Mouse (Mus musculus) cerebellum, adult 9-10 months (tissue): ENCODE results near the gene Cplane1.
"Not testable (repeated sequence)": the region's sequence is repeated elsewhere in the genome, so short reads cannot be mapped to it uniquely, and the experiment has no call there.

Experiments
- DNase-seq: peaks from one replicate; pipeline ENCODE4 v3.0.0; 2022

Gene Cplane1

DNA sequence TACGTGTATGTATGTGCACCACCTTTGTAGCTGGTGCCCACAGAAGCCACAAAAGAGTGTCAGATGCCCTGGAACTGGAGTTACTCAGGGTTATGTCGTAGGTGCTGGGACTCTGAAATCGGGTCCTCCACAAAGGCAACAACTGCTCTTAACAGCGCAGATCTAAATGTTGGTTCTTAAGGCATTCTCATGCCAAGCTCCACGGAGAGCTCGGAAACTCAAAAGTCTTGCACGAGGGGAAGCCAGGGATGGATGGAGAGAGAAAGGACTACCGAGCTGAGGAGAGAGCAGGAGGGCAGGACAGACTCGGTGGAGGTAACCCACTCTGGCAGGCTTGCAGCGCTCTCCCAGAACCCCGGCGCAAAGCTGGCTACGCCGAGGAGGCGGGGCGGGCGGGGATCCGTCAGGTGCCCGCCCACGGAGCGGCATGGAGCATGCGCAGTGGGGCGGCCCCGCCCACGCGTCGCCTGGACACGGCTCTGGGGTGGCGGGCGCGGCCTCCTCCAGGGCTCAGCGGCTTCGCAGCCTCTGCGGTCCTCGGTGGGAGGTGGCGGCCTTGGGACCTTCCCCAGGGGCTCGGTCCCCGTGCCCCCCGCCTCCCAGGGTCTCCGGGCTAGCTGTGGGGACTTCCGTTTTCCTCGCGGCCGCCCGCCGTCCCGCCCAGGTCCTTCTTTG lies at the start of gene Cplane1:
Cplane1 (plus strand) TSS at position 516 of the 675 bp plus-strand sequence.
- peak; percentile 92 for DNase-seq

DNA sequence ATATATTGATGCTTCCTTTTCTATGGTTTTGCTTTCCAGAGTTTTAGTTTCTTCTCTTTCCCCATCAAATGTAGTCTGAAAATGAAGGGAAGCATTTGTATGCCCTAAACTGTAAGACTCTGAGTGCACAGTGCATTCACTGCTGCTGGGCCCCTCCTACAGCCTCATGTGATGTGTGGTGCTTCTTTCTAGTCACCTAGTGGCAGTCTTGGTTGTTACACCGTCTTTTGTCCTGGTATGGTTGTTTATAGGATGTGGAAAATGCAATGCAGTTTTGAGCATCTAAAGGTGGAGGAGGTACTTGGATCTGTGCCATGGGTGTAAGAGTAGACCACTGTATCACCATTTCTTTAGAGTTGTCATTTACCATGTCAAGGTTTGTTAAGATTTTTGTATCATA lies 39.6 kb upstream of the Cplane1 start:
- no peak for DNase-seq

GRCm38 (mm10) chr15:8131268-8131667 lies 37.6 kb upstream of the Cplane1 start:
- no peak for DNase-seq

DNA sequence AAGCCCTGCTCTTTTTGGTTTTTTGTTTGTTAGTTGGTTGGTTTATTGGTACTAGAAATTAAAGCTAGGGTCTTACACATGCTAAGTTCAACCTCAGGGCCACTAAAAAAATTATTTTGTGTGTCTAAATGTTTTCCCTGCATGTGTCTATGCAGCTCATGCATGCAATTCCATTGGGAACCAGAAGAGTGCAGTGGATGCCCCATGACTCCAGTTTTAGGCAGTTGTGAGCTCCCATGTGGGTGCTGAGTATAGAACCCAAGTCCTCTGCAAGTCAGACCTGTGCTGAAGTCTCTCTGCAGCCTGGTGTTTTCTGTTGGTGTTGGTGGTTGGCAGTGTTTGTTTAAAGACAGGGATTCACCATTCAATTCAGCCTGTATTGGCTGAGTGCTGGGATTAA lies 37.1 kb upstream of the Cplane1 start:
- DNase-seq = no peak

GRCm38 (mm10) chr15:8135606-8136005 lies 33.3 kb upstream of the Cplane1 start:
- DNase-seq = no peak

DNA sequence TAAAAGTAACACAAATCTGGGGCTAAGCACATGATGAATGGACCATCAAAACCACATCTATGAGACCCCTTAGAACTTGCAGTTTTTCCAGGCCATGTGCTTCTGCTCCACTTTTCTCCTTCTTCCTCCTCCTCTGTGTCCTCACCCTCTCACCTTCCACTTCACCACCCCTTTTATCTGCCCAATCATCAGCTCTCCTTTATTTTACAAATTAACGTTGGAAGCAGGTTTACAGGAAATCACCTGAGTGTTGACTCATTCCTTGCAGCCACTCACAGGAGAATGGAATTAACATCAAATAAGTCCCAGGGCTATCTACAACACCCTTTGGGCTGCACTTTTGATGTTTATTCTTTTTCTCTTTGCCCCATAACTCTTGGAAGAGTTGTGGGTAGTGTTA lies 7.1 kb upstream of the Cplane1 start:
- DNase-seq = no peak

DNA sequence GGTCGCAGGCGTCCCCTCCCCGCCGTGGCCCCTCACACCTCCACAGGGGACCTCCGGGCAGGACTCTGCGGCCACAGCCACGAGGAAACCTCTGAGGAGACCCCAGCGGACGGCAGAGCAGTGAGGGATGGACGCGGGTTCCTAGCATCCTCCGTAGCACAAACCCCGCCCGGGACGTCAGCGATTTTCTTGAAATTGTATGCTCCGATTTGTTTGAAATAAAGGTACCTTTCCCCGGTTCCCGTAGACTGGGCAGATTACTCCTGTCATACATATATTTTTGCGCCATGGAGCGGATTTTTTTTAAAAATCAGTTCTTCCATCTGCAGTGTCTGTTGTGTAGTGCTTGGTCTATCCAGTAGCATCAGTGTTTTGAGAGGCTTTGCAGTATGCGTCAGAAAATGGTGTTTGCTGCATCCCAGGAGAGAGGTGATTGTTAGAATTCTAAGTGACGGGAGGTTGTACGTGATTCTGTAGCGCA lies 400 bp downstream of the Cplane1 start:
- DNase-seq = no peak

DNA sequence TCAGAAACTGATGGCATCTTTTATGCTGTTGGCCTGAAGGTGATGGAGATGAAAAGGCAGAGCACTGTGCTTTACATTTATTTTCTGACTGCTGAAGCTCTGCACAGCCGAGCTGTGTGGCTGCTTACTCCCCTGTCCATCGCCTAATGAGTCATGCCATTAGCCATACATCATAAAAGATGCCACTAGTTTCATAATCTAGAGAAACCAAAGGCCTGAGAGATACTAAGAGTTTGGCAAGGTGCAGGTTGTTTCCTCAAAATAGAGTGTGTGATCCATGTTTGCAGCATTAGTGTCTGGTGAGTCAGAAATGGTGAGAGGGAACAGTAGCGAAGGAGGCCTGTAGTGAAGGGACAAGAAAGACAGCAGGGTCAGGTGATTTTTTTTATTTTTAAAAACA lies 20.7 kb downstream of the Cplane1 start:
- DNase-seq = no peak

GRCm38 (mm10) chr15:8190435-8190834 lies 21.5 kb downstream of the Cplane1 start:
- no peak for DNase-seq

GRCm38 (mm10) chr15:8200317-8200716 lies 31.4 kb downstream of the Cplane1 start:
- DNase-seq = no peak

DNA sequence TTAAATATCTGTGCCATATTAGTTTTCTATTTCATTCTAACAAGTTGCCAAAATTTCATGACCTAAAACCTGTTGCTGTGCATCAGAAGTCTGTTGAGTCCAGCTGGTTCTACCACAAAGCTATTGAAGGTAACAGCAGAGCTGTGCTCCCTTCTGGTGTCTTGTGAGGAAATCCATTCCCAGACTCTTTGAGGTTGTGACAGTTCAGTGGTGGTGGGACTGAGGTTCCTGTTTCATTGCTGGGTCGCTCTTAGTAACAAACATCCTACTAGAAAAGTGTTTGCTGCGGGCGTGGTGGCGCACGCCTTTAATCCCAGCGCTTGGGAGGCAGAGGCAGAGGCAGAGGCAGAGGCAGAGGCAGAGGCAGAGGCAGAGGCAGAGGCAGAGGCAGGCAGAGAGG lies 39.5 kb downstream of the Cplane1 start:
- DNase-seq = no peak

- DNase-seq = no peak
Observed at GRCm38 (mm10) chr15:8214811-8215210, 45.9 kb downstream of the Cplane1 start.

- DNase-seq = not testable (repeated sequence)
Observed at GRCm38 (mm10) chr15:8234167-8234566, 65.3 kb downstream of the Cplane1 start.

DNA sequence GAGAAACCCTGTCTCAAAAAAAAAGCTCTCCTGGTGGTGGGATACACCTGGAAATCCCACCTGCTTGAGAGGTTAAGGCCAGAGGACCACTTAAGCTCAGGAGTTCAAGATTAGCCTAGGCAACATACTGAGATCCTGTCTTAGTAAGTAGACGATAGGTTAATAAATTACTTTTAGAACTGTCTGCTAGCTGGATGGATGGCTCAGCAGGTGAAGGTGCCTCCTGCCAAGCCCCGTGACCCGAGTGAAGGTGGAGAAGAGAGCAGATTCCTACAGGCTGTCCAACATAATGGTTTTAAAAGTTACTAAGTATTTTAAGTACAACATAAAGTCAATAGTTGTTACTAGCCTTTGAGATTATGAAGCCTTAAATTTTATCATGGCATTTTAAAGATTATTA lies 97.0 kb downstream of the Cplane1 start:
- no peak for DNase-seq

- no peak for DNase-seq
Observed at GRCm38 (mm10) chr15:8267211-8267610, 98.3 kb downstream of the Cplane1 start.

GRCm38 (mm10) chr15:8268231-8268630 lies 99.3 kb downstream of the Cplane1 start:
- DNase-seq = no peak

GRCm38 (mm10) chr15:8271952-8272351 lies 103.0 kb downstream of the Cplane1 start:
- no peak for DNase-seq

DNA sequence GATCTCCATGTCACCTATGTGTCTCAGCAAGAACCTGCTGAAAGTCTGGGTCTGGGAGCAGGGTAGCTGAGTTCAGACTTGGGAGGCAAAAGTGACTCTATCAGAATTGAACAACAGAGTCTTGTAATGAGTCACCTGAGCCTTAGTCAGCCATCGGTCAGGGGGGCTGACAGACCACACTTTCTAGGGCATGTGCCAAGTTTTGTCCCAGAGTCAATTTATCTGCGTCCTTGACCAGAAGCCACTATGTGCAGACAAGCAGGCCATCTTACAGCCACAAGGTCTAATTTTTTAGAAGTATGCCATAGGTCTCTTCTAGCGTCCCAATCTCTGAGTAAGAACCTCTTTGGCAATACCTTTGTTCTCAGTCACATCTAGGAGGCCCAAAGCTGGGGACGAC lies 109.0 kb downstream of the Cplane1 start:
- not testable (repeated sequence) for DNase-seq

DNA sequence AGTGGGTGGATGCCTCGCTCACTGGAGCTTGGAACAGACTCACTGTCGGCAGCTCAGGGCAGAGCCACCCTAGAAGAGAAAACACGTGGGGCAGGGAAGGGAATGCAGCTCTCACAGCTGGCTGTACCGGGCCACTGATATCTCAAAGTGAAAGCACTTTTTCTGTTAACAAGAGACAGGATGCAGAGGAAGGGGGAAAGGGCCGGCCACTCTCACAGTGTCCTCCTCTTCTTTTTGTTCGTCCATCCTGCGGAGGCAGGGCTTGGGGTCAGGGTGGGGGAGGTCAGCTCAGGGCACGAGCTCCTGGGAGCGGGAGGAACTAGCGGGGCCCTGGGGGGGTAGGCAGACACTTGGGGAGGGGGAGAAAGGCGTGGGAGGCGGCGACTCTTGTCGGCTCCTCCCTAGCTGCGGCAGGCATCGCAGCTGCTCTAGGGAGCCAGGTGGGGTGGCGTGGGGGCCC lies 110.4 kb downstream of the Cplane1 start:
- no peak for DNase-seq

- DNase-seq = peak; percentile 11
Observed at GRCm38 (mm10) chr15:8279929-8280610, 111.2 kb downstream of the Cplane1 start.

GRCm38 (mm10) chr15:8281701-8282100 lies 112.8 kb downstream of the Cplane1 start:
- peak; percentile 46 for DNase-seq

DNA sequence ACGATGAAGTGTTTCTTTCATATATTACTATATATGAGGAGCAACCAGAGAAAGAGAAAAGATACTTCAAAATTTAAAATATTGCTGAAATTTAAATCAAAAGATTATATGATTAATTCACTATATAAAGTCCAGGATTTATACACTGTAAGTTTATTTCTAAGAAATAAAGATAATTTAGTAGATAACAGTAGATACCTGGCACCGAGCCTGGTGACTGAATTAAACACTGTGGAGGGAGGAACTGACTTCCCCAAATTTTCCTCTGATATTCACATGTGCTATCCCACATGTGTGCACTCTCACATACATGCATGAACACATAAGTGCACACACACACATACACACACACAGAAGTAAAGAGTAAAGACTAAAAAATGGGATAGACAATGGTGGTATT lies 113.2 kb downstream of the Cplane1 start:
- DNase-seq = peak; percentile 15

- DNase-seq = no peak
Observed at GRCm38 (mm10) chr15:8291251-8291650, 122.3 kb downstream of the Cplane1 start.

GRCm38 (mm10) chr15:8294150-8294549 lies 125.2 kb downstream of the Cplane1 start:
- DNase-seq = no peak
